8 mouse cellular contexts compared by ENCODE assay signal in genomic region chr8:22399285-22399880, GRCm38 (mm10). TPM values are rescaled to one million over a fixed set of nuclear protein-coding genes. Genes with fewer than 3 reads are reported as not detected.
DNase-seq lines count a peak whose midpoint lies in the region; ATAC-seq and TF ChIP-seq lines count a peak whose summit lies in the region.

No protein-coding gene starts in this region.

- no peaks in the 10 kb centered on the region for H3K27me3 ChIP-seq in heart, embryonic 12.5 days (replicated peaks)
- H3K27me3 ChIP-seq in heart, postnatal 0 days (ENCODE audit: control insufficient read depth, insufficient read depth, low read length) = no peaks in the 10 kb centered on the region
- H3K27me3 ChIP-seq in liver, postnatal 0 days (ENCODE audit: insufficient read depth, low read length) = no peaks in the 10 kb centered on the region

- peaks cover 8% of the 10 kb centered on the region for H3K4me1 ChIP-seq in heart, embryonic 12.5 days (replicated peaks)
- peaks cover 6% of the 10 kb centered on the region; the same call in 1 of the 2 replicates for H3K4me1 ChIP-seq in heart, postnatal 0 days (ENCODE audit: control insufficient read depth, insufficient read depth)
- peaks cover 9% of the 10 kb centered on the region for H3K4me1 ChIP-seq in liver, postnatal 0 days (ENCODE audit: insufficient read depth)

- TF ChIP-seq CTCF in heart, postnatal 0 days (IDR thresholded peaks at IDR 0.05; ENCODE audit: low read depth) = no peak
- no peak for TF ChIP-seq CTCF in liver, postnatal 0 days (IDR thresholded peaks at IDR 0.05; ENCODE audit: low read depth)

- no peaks in the 10 kb centered on the region for H3K36me3 ChIP-seq in heart, embryonic 12.5 days
- H3K36me3 ChIP-seq in heart, postnatal 0 days (replicated peaks; ENCODE audit: control insufficient read depth, insufficient read depth, low read length) = no peaks in the 10 kb centered on the region
- H3K36me3 ChIP-seq in liver, postnatal 0 days (replicated peaks; ENCODE audit: insufficient read depth, low read length) = 0 out of 2 replicates have a peak, but pooled peaks cover 6% of the 10 kb centered on the region

- H3K4me2 ChIP-seq in heart, embryonic 12.5 days = peak overlapping the region; percentile 79
- peak overlapping the region; percentile 90 for H3K4me2 ChIP-seq in heart, postnatal 0 days (ENCODE audit: low read depth, low read length)
- peak overlapping the region; percentile 92 for H3K4me2 ChIP-seq in liver, postnatal 0 days (ENCODE audit: low read depth, low read length)

- intact Hi-C loops in left cerebral cortex, postnatal 36 days (cut with DNase I) = loop anchor here (5.0 to 10.0 kb wide), 2 partner anchors 207 to 335 kb away; partner anchors contain the start of genes Alg11, Atp7b and Vps36

- H3K4me3 ChIP-seq in heart, embryonic 12.5 days = peak overlapping the region; percentile 69
- H3K4me3 ChIP-seq in heart, postnatal 0 days (ENCODE audit: low read depth, low read length) = peak overlapping the region; percentile 71
- H3K4me3 ChIP-seq in liver, postnatal 0 days (ENCODE audit: low read depth, low read length) = peak overlapping the region; percentile 83

- peak overlapping the region; percentile 77; the same call in 1 of the 2 replicates for H3K9ac ChIP-seq in heart, embryonic 12.5 days
- H3K9ac ChIP-seq in heart, postnatal 0 days (replicated peaks; ENCODE audit: low read depth, low read length) = peak overlapping the region; percentile 75; the same call in 1 of the 2 replicates
- H3K9ac ChIP-seq in liver, postnatal 0 days (replicated peaks) = peak overlapping the region; percentile 82

- 0 out of 2 replicates have a peak overlapping the region, but pooled peaks have one; percentile 49 for H3K27ac ChIP-seq in heart, embryonic 12.5 days (ENCODE audit: poor library complexity, severe bottlenecking)
- H3K27ac ChIP-seq in heart, postnatal 0 days (ENCODE audit: low read depth) = peak overlapping the region; percentile 79
- peak overlapping the region; percentile 83 for H3K27ac ChIP-seq in liver, postnatal 0 days (ENCODE audit: low read depth)

- H3K9me3 ChIP-seq in heart, embryonic 12.5 days (replicated peaks) = no peaks in the 10 kb centered on the region
- no peaks in the 10 kb centered on the region for H3K9me3 ChIP-seq in heart, postnatal 0 days (replicated peaks; ENCODE audit: control insufficient read depth, low read length)
- H3K9me3 ChIP-seq in liver, postnatal 0 days (ENCODE audit: low read length) = no peaks in the 10 kb centered on the region

- ATAC-seq in heart, embryonic 12.5 days (ENCODE audit: insufficient number of reproducible peaks, low FRiP score) = no peak
- ATAC-seq in heart, postnatal 0 days (ENCODE audit: insufficient read depth, low read depth) = no peak
- ATAC-seq in liver, postnatal 0 days = no peak

- DNase-seq in heart, adult 8-10 months (ENCODE audit: low spot score) = no peak
- peak; percentile 35 for DNase-seq in NIH3T3 (ENCODE audit: low read depth)
- no peak for DNase-seq in heart, postnatal 0 days (ENCODE audit: low spot score)
- no peak for DNase-seq in liver, postnatal 0 days
- DNase-seq in B cell, adult 2 months = no peak
- DNase-seq in urinary bladder, postnatal 10 days (ENCODE audit: low spot score) = no peak
- DNase-seq in left cerebral cortex, postnatal 36 days (ENCODE audit: low spot score in 2 of 2) = no peak

- no peak for TF ChIP-seq EP300 in heart, postnatal 0 days (IDR thresholded peaks at IDR 0.05; ENCODE audit: low read depth)
- TF ChIP-seq EP300 in liver, postnatal 0 days (IDR thresholded peaks at IDR 0.05; ENCODE audit: low read depth) = no peak

- WGBS in heart, embryonic 12.5 days = 81% methylated on average over 8 of the region's 8 CpGs
- WGBS in heart, postnatal 0 days = 77% methylated on average over 8 of the region's 8 CpGs
- WGBS in liver, postnatal 0 days (ENCODE audit: insufficient replicate concordance) = 77% methylated on average over 8 of the region's 8 CpGs

RNA-seq across cellular contexts. Expression of gene Slc25a15, which starts 1.0 kb away (rescaled TPM):
- 13.2 and 13.3 TPM in 2 replicates for polyA plus RNA-seq in heart, embryonic 12.5 days (2016; fragmentation: Nextera tagmentation; extraction: Ambion mirVana)
- 10 to 100 TPM; 11.7 to 13.1 (median 12.4) TPM for total RNA-seq in heart, adult 8-10 months (2022)
- total RNA-seq in heart, postnatal 0 days (2014; rRNA removed; ENCODE audit: low replicate concordance) = 7.9 and 8.3 TPM in 2 replicates
- 9.7 and 10.8 TPM in 2 replicates for polyA plus RNA-seq in heart, postnatal 0 days (2015; fragmentation: Nextera tagmentation; extraction: Ambion mirVana)
- 54.4 and 57.8 TPM in 2 replicates for polyA plus RNA-seq in liver, postnatal 0 days (2015; fragmentation: Nextera tagmentation; extraction: Ambion mirVana)
- 10 to 100 TPM; 11.7 to 12.7 TPM for total RNA-seq in left cerebral cortex, postnatal 36 days (2021)

RNA-seq across cellular contexts. Expression of gene Mrps31, which starts 11.8 kb away (rescaled TPM):
- polyA plus RNA-seq in heart, embryonic 12.5 days (2016; fragmentation: Nextera tagmentation; extraction: Ambion mirVana) = 49.7 and 54.6 TPM in 2 replicates
- 10 to 100 TPM; 53.1 to 67.7 (median 55.5) TPM for total RNA-seq in heart, adult 8-10 months (2022)
- total RNA-seq in heart, postnatal 0 days (2014; rRNA removed; ENCODE audit: low replicate concordance) = 21.7 and 27.3 TPM in 2 replicates
- polyA plus RNA-seq in heart, postnatal 0 days (2015; fragmentation: Nextera tagmentation; extraction: Ambion mirVana) = 67.9 and 72.5 TPM in 2 replicates
- polyA plus RNA-seq in liver, postnatal 0 days (2015; fragmentation: Nextera tagmentation; extraction: Ambion mirVana) = 32.6 and 33.7 TPM in 2 replicates
- total RNA-seq in left cerebral cortex, postnatal 36 days (2021) = 10 to 100 TPM; 22.4 to 22.8 TPM
